Mouse (Mus musculus): Measurements from ENCODE around the gene Rap2a.
A peak's percentile ranks its signal among the peaks of the same experiment; 100 is the strongest.

Gene Rap2a

GRCm38 (mm10) chr14:120499096-120499495, 20.9 kb downstream of the Rap2a start:
- no peak for DNase-seq (ENCODE audit: extremely low read depth, insufficient read length, low spot score)

GRCm38 (mm10) chr14:120499601-120500000, 21.4 kb downstream of the Rap2a start:
- no peak for DNase-seq (ENCODE audit: extremely low read depth, insufficient read length, low spot score)

GRCm38 (mm10) chr14:120500021-120500560, 21.8 kb downstream of the Rap2a start:
- DNase-seq (ENCODE audit: extremely low read depth, insufficient read length, low spot score), result no peak

- DNase-seq (ENCODE audit: extremely low read depth, insufficient read length, low spot score), result no peak
Measured at GRCm38 (mm10) chr14:120500791-120501190, 22.5 kb downstream of the Rap2a start.

- DNase-seq (ENCODE audit: extremely low read depth, insufficient read length, low spot score), result no peak
Measured at GRCm38 (mm10) chr14:120503641-120504040, 25.4 kb downstream of the Rap2a start.

- no peak for DNase-seq (ENCODE audit: extremely low read depth, insufficient read length, low spot score)
Measured at GRCm38 (mm10) chr14:120504423-120504822, 26.2 kb downstream of the Rap2a start.

- DNase-seq (ENCODE audit: extremely low read depth, insufficient read length, low spot score), result no peak
Measured at GRCm38 (mm10) chr14:120504928-120505461, 26.8 kb downstream of the Rap2a start.

GRCm38 (mm10) chr14:120505918-120506317, 27.7 kb downstream of the Rap2a start:
- no peak for DNase-seq (ENCODE audit: extremely low read depth, insufficient read length, low spot score)

- DNase-seq (ENCODE audit: extremely low read depth, insufficient read length, low spot score), result no peak
Measured at GRCm38 (mm10) chr14:120507516-120507915, 29.3 kb downstream of the Rap2a start.

- DNase-seq (ENCODE audit: extremely low read depth, insufficient read length, low spot score), result no peak
Measured at GRCm38 (mm10) chr14:120508566-120509365, 30.5 kb downstream of the Rap2a start.

GRCm38 (mm10) chr14:120509366-120509640, 31.1 kb downstream of the Rap2a start:
- DNase-seq (ENCODE audit: extremely low read depth, insufficient read length, low spot score), result no peak

GRCm38 (mm10) chr14:120511821-120512220, 33.6 kb downstream of the Rap2a start:
- DNase-seq (ENCODE audit: extremely low read depth, insufficient read length, low spot score), result no peak

- DNase-seq (ENCODE audit: extremely low read depth, insufficient read length, low spot score), result peak; percentile 46
Measured at GRCm38 (mm10) chr14:120514821-120515271, 36.6 kb downstream of the Rap2a start.

GRCm38 (mm10) chr14:120515376-120515775, 37.1 kb downstream of the Rap2a start:
- peak; percentile 19 for DNase-seq (ENCODE audit: extremely low read depth, insufficient read length, low spot score)

GRCm38 (mm10) chr14:120518706-120519105, 40.5 kb downstream of the Rap2a start:
- no peak for DNase-seq (ENCODE audit: extremely low read depth, insufficient read length, low spot score)

- DNase-seq (ENCODE audit: extremely low read depth, insufficient read length, low spot score), result no peak
Measured at GRCm38 (mm10) chr14:120519921-120520320, 41.7 kb downstream of the Rap2a start.

GRCm38 (mm10) chr14:120520843-120521242, 42.6 kb downstream of the Rap2a start:
- DNase-seq (ENCODE audit: extremely low read depth, insufficient read length, low spot score), result no peak

- no peak for DNase-seq (ENCODE audit: extremely low read depth, insufficient read length, low spot score)
Measured at GRCm38 (mm10) chr14:120523296-120523695, 45.1 kb downstream of the Rap2a start.

- no peak for DNase-seq (ENCODE audit: extremely low read depth, insufficient read length, low spot score)
Measured at GRCm38 (mm10) chr14:120525644-120526043, 47.4 kb downstream of the Rap2a start.

- no peak for DNase-seq (ENCODE audit: extremely low read depth, insufficient read length, low spot score)
Measured at GRCm38 (mm10) chr14:120533301-120533700, 55.1 kb downstream of the Rap2a start.

GRCm38 (mm10) chr14:120534841-120535271, 56.6 kb downstream of the Rap2a start:
- DNase-seq (ENCODE audit: extremely low read depth, insufficient read length, low spot score), result no peak

GRCm38 (mm10) chr14:120535446-120535845, 57.2 kb downstream of the Rap2a start:
- no peak for DNase-seq (ENCODE audit: extremely low read depth, insufficient read length, low spot score)

All from 3134 (cell line).